Mouse (Mus musculus) stomach, embryonic 15.5 days (tissue): Measurements from ENCODE around the gene Eftud2. TPM values are rescaled to one million over a fixed set of nuclear protein-coding genes. Genes with fewer than 3 reads are reported as not detected.
A peak's percentile ranks its signal among the peaks of the same experiment; 100 is the strongest.

Experiments used
- ATAC-seq: fragments of 200-750 bp; cut with Nextera tagmentation; 2 replicates; pipeline ENCODE4 v1.8.0; 2017; ENCODE audit warnings: low read depth, moderate number of reproducible peaks, moderate TSS enrichment; ENCODE audit not compliant: insufficient read depth, low FRiP score
- H3K27ac ChIP-seq: fragments of 300-500 bp; sonication (generic); 2 replicates; pipeline ENCODE4 v1.5.1; 2015; ENCODE audit warnings: mild to moderate bottlenecking, inconsistent platforms
- H3K27me3 ChIP-seq: fragments of 300-500 bp; sonication (generic); replicated peaks from 2 replicates; pipeline ENCODE4 v1.6.1; 2015; ENCODE audit warnings: inconsistent platforms
- H3K36me3 ChIP-seq: fragments of 300-500 bp; sonication (generic); 2 replicates; pipeline ENCODE4 v1.6.1; 2015; ENCODE audit warnings: inconsistent platforms
- H3K4me1 ChIP-seq: fragments of 300-500 bp; sonication (generic); 2 replicates; pipeline ENCODE4 v1.6.1; 2015; ENCODE audit warnings: inconsistent platforms
- H3K4me2 ChIP-seq: fragments of 300-500 bp; sonication (generic); 2 replicates; pipeline ENCODE4 v1.6.1; 2015; ENCODE audit warnings: mild to moderate bottlenecking, inconsistent platforms
- H3K4me3 ChIP-seq: fragments of 300-500 bp; sonication (generic); replicated peaks from 2 replicates; pipeline ENCODE4 v1.5.1; 2015; ENCODE audit warnings: inconsistent platforms
- H3K9ac ChIP-seq: fragments of 300-500 bp; sonication (generic); 2 replicates; pipeline ENCODE4 v1.6.1; 2015; ENCODE audit warnings: inconsistent platforms
- H3K9me3 ChIP-seq: fragments of 300-500 bp; sonication (generic); 2 replicates; pipeline ENCODE4 v1.6.1; 2016; ENCODE audit warnings: inconsistent platforms
- WGBS: fragments of 180-500 bp; shearing (Covaris S2); methylation state at CpG from one replicate; pipeline ENCODE4 v1.1.7; 2015; 5-methylcytosine and 5-hydroxymethylcytosine counted together
- polyA plus RNA-seq: library from polyadenylated mRNA; unstranded; fragments of >200 nt; fragmentation: Nextera tagmentation; extraction: Ambion mirVana; gene quantifications from 2 replicates; pipeline ENCODE4 v1.2.1, GENCODE M21; 2015

The Eftud2 gene
- polyA plus RNA-seq = 155 and 169 TPM in 2 replicates

DNA sequence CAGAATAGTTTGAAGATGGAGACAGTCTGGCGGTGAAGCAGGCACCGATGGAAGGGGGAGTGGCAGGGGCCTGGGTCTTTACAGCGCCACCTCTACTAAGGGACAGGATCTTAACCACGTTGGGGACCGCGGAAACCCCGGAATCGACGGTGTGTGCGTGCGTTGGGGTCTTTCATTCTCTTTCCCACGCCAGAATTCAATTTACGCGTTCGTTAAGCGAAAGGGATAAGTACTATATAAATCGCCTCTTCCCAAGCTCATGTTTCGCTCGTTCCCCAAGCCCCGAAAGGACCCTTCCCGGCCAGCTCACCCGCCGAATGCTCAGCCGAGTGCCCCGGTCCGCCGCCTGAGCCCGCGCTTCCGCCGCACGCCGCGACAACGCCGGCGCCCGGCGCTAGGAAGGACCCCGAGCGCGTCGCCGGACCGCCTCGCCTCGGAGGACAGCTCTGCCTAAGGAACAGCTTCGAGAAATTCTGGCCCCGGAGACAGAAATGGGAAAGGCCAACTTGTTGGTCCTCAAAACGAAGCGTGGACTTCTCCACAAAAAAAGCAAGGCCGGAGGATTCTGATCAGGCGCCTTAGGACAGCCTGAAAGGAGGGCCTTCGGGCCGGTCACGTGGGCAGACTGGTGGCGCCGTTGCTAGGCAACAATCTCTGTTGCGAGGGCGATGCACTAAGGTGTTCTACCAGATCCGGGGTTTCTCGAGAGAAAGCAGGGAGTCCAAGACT, at the start of gene Eftud2, which contains the start of gene Ccdc103:
TSS of gene Eftud2 (minus strand) at position 401 of the 729 bp plus-strand sequence.
TSS of gene Ccdc103 (plus strand) at position 620 of the 729 bp plus-strand sequence.
- H3K9ac ChIP-seq = peak within 1 kb of the TSS; percentile 80
- peak within 1 kb of the TSS; percentile 79 for H3K4me2 ChIP-seq
- peak within 1 kb of the TSS; percentile 89 for H3K27ac ChIP-seq
- peak within 1 kb of the TSS; percentile 81 for H3K4me3 ChIP-seq
- H3K9me3 ChIP-seq = no peaks in the 10 kb centered on the region
- 0 out of 2 replicates have a peak, but pooled peaks cover 17% of the 10 kb centered on the region for H3K4me1 ChIP-seq
- 0% methylated on average over 62 of the region's 62 CpGs for WGBS
- ATAC-seq = peak; percentile 85
- H3K36me3 ChIP-seq = peaks cover 6% of the 10 kb centered on the region; the same call in 1 of the 2 replicates
- H3K27me3 ChIP-seq = 0 out of 2 replicates have a peak, but pooled peaks cover 2% of the 10 kb centered on the region

DNA sequence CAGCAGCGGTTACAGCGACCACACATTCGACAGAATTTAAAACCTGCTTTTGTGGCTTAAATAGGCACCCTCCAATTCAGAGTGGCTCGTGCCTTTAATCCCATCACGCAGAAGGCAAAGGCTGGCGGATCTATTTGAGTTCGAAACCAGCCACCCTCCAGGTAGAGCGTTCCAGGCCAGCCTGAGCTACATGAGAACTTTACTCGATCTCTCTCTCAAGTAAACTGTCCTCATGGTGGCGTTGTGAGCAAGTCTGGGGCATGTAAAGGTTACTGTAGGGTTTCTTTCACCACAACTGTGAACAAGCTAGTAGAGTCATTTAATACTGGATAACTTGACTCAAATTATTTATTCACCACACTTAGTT, 44.5 kb upstream of the Eftud2 start:
- peak overlapping the region; percentile 70 for H3K4me2 ChIP-seq
- H3K27ac ChIP-seq = peak overlapping the region; percentile 90
- H3K4me3 ChIP-seq = peak overlapping the region; percentile 71
- H3K4me1 ChIP-seq = peaks cover 15% of the 10 kb centered on the region; the same call in 1 of the 2 replicates
- no peaks in the 10 kb centered on the region for H3K36me3 ChIP-seq
- no peaks in the 10 kb centered on the region for H3K27me3 ChIP-seq
- 2% methylated on average over 10 of the region's 10 CpGs for WGBS
- H3K9ac ChIP-seq = no peak overlapping the region
- ATAC-seq = peak; percentile 17; the same call in 1 of the 2 replicates
- no peaks in the 10 kb centered on the region for H3K9me3 ChIP-seq

DNA sequence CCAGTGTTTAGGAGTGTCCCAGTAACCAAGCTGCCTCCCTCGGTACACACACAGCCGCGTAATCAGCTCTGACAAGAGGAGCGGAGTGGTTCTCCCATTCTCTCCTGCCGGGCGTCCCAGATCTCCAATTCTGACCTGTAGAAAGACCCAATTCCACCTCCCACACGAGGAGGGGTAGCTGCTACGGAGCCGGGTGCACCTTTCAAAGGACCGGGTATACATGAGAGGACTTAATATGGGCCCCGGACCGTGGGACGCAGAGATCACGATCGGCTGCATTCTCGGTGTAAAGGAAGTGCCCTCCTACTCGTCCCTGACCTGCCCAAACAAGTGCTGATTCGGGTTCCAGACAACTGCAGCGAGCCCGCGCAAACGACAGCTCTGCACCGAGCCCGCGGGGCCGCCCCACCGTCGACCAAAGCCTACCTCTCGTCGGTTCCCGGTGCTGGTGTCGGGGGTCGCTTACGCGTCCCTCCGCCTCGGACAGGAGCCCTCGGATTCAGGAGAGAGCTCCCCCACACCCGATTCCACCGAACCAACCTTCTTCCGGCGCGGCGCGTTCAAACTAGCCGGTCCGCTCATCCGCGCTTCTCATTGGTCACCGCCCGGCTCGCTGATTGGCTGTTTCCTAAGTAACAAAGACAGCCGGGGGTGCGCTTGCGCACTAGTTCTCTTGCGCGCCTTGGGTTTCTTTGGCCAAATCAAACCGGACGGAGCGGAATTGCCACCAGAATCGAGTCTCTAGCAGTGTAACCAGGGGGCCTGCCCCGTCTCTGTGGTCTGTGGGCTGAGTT, 44.0 kb upstream of the Eftud2 start, which contains the start of gene Kif18b:
TSS of gene Kif18b (minus strand) at position 568 of the 794 bp plus-strand sequence.
- under 1% methylated on average over 62 of the region's 62 CpGs for WGBS
- Histone ChIP-seq H3K9ac (peak within 1 kb of the TSS; percentile 59), H3K4me3 (peak within 1 kb of the TSS; percentile 71), H3K9me3 (no peaks in the 10 kb centered on the region), H3K36me3 (no peaks in the 10 kb centered on the region), H3K4me2 (peak within 1 kb of the TSS; percentile 70), H3K27ac (peak within 1 kb of the TSS; percentile 90), H3K27me3 (no peaks in the 10 kb centered on the region), H3K4me1 (peaks cover 15% of the 10 kb centered on the region; the same call in 1 of the 2 replicates)
- peak; percentile 93 for ATAC-seq

GRCm38 (mm10) chr11:102921491-102921890, 40.7 kb upstream of the Eftud2 start:
- Histone ChIP-seq H3K4me3 (no peak overlapping the region), H3K4me1 (peaks cover 15% of the 10 kb centered on the region; the same call in 1 of the 2 replicates), H3K36me3 (no peaks in the 10 kb centered on the region), H3K27me3 (no peaks in the 10 kb centered on the region), H3K27ac (no peak overlapping the region), H3K9ac (no peak overlapping the region), H3K9me3 (no peaks in the 10 kb centered on the region), H3K4me2 (no peak overlapping the region)
- ATAC-seq = no peak
- WGBS = 80% methylated on average over 6 of the region's 6 CpGs

- H3K4me3 ChIP-seq = no peak overlapping the region
- 90% methylated on average over 4 of the region's 4 CpGs for WGBS
- no peak for ATAC-seq
These were observed 37.3 kb upstream of the Eftud2 start for GRCm38 (mm10) chr11:102918077-102918476.

DNA sequence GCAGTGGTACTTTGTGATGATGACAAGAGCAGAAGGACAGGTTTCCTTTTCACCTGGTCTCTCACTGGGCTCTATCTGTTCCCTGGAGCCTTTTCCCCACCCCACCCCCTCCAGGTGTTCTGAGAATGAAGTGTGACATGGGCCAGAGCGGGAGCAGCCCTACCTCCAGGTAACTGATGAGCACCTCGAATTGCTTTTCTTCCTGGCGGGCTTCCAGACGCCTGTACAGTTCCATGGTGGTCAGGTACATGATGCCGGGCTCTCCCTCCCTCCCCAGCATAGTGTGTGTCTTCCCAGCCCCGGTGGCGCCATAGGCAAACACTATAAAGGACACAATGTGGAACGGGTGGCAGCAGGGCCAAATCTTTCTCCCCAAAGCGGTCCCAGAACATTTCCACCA, 34.6 kb upstream of the Eftud2 start:
- 95% methylated on average over 9 of the region's 9 CpGs for WGBS
- no peaks in the 10 kb centered on the region for H3K27me3 ChIP-seq
- no peak overlapping the region for H3K4me2 ChIP-seq
- ATAC-seq = no peak; the same call in 1 of the 2 replicates
- H3K9me3 ChIP-seq = no peaks in the 10 kb centered on the region
- H3K4me1 ChIP-seq = no peaks in the 10 kb centered on the region
- no peak overlapping the region for H3K4me3 ChIP-seq
- peaks cover 42% of the 10 kb centered on the region for H3K36me3 ChIP-seq
- H3K27ac ChIP-seq = no peak overlapping the region
- no peak overlapping the region for H3K9ac ChIP-seq

More at GRCm38 (mm10) chr11:102918077-102918476, 37.3 kb upstream of the Eftud2 start:
- no peak overlapping the region for H3K4me2 ChIP-seq
- H3K9ac ChIP-seq = no peak overlapping the region
- no peaks in the 10 kb centered on the region for H3K9me3 ChIP-seq
- H3K36me3 ChIP-seq = peaks cover 23% of the 10 kb centered on the region
- peaks cover 13% of the 10 kb centered on the region; the same call in 1 of the 2 replicates for H3K4me1 ChIP-seq
- H3K27me3 ChIP-seq = no peaks in the 10 kb centered on the region
- no peak overlapping the region for H3K27ac ChIP-seq

- H3K4me3 ChIP-seq = no peak overlapping the region
- no peaks in the 10 kb centered on the region for H3K27me3 ChIP-seq
- WGBS = 74% methylated on average over 7 of the region's 7 CpGs
- H3K9ac ChIP-seq = no peak overlapping the region
- no peak overlapping the region for H3K4me2 ChIP-seq
- peaks cover 74% of the 10 kb centered on the region for H3K36me3 ChIP-seq
- no peaks in the 10 kb centered on the region for H3K4me1 ChIP-seq
- no peak for ATAC-seq
- no peak overlapping the region for H3K27ac ChIP-seq
- H3K9me3 ChIP-seq = no peaks in the 10 kb centered on the region
These were observed 30.6 kb upstream of the Eftud2 start for GRCm38 (mm10) chr11:102911376-102911775.

- Histone ChIP-seq H3K4me3 (no peak overlapping the region), H3K27ac (no peak overlapping the region), H3K36me3 (peaks cover 30% of the 10 kb centered on the region), H3K9ac (no peak overlapping the region), H3K4me2 (no peak overlapping the region), H3K4me1 (no peaks in the 10 kb centered on the region), H3K9me3 (no peaks in the 10 kb centered on the region), H3K27me3 (no peaks in the 10 kb centered on the region)
- 73% methylated on average over 7 of the region's 7 CpGs for WGBS
- ATAC-seq = no peak
These were observed 22.9 kb upstream of the Eftud2 start for GRCm38 (mm10) chr11:102903654-102904053.

DNA sequence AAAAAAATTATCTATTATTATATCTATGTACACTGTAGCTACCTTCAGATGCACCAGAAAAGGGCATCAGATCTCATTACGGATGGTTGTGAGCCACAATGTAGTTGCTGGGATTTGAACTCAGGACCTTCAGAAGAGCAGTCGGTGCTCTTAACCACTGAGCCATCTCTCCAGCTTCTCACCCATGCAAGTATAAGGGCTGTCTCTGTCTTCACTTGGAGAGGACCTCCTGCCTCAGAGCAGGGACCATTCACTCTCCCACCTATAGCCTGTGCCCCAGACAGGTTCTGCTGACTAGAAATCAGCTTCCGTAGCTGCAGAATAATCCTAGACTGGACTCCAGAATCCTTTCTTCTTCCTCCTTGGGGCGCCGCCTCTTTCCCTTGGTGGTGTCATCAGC, 21.3 kb upstream of the Eftud2 start:
- Histone ChIP-seq H3K9me3 (no peaks in the 10 kb centered on the region), H3K36me3 (peaks cover 16% of the 10 kb centered on the region), H3K4me2 (no peak overlapping the region), H3K27me3 (no peaks in the 10 kb centered on the region), H3K4me1 (no peaks in the 10 kb centered on the region), H3K9ac (no peak overlapping the region), H3K4me3 (no peak overlapping the region), H3K27ac (no peak overlapping the region)
- ATAC-seq = no peak
- 88% methylated on average over 5 of the region's 5 CpGs for WGBS

DNA sequence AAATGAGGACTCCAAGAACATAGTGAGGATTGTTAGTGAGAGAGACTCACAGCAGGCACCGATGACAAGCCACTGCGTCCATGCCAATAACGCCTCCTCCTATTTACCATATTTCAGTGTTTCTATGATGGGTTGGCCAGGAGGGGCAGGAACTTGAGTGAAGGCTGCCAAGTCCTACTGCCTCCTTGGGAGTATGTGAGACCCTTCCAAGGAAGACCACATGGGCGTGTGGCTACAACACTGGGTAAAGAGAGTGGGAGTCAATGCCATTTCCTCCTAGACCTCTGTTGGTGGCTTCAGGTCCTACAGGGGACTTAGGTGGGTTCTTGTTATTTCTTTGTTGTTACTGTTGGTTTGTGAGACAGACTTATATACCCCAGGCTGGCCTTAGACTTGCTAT, 20.4 kb upstream of the Eftud2 start:
- ATAC-seq = no peak
- Histone ChIP-seq H3K27ac (no peak overlapping the region), H3K4me3 (no peak overlapping the region), H3K4me2 (no peak overlapping the region), H3K9ac (no peak overlapping the region), H3K36me3 (peaks cover 7% of the 10 kb centered on the region), H3K4me1 (0 out of 2 replicates have a peak, but pooled peaks cover 2% of the 10 kb centered on the region), H3K9me3 (no peaks in the 10 kb centered on the region), H3K27me3 (peaks cover 6% of the 10 kb centered on the region; the same call in 1 of the 2 replicates)
- 52% methylated on average over 4 of the region's 4 CpGs for WGBS

- H3K9ac ChIP-seq = no peak within 1 kb of the TSS
- H3K9me3 ChIP-seq = no peaks in the 10 kb centered on the region
- H3K27ac ChIP-seq = no peak within 1 kb of the TSS
- H3K4me2 ChIP-seq = no peak within 1 kb of the TSS
- WGBS = 10% methylated on average over 7 of the region's 7 CpGs
- ATAC-seq = peak; percentile 17; the same call in 1 of the 2 replicates
- H3K27me3 ChIP-seq = peaks cover 6% of the 10 kb centered on the region
- H3K4me3 ChIP-seq = no peak within 1 kb of the TSS
- peaks cover 3% of the 10 kb centered on the region for H3K36me3 ChIP-seq
- H3K4me1 ChIP-seq = 0 out of 2 replicates have a peak, but pooled peaks cover 2% of the 10 kb centered on the region
These were observed 20.0 kb upstream of the Eftud2 start, which contains the start of gene Gfap for GRCm38 (mm10) chr11:102900763-102901162. TSS of gene Gfap (minus strand) at chr11:102900912.
